Mouse (Mus musculus): ENCODE measurements around the gene Naif1.
"Not testable (repeated sequence)": the region's sequence is repeated elsewhere in the genome, so short reads cannot be mapped to it uniquely, and the experiment has no call there.

Gene Naif1

DNA sequence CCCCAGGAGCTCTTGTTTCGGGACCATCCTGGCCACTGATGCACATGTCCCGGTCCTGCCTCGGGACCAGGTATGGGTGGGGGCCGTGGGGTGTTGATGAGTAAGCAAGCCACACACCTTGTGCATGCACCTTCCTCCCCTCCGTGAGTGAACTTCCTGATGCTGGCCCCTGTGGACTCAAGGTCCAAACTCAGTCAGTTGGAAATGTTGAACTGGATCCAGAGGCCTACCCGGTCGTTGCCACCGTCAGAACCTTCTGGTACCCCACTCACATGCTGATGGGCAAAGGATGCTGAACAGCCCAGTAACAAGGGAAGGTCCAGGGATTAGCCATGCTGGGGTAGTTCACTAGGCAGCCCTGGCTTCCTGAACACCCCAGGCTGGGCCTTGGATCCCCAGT, 32.1 kb downstream of the Naif1 start:
- no peak for TF ChIP-seq CTCF (conservative IDR thresholded peaks at IDR 0.05; ENCODE audit: low read length)
- TF ChIP-seq NANOG (IDR thresholded peaks at IDR 0.05; ENCODE audit: borderline replicate concordance, low read length): no peak
- TF ChIP-seq POU5F1 (IDR thresholded peaks at IDR 0.05; ENCODE audit: borderline replicate concordance, low read length): no peak

GRCm38 (mm10) chr2:32483179-32483875, 33.1 kb downstream of the Naif1 start:
- Histone ChIP-seq H3K36me3 (ENCODE audit: insufficient read depth, low read length) (peaks cover 3% of the 10 kb centered on the region; the same call in 1 of the 2 replicates), H3K4me3 (replicated peaks; ENCODE audit: low read length) (no peak overlapping the region), H3K27me3 (ENCODE audit: insufficient read depth, low read length) (no peaks in the 10 kb centered on the region), H3K9me3 (ENCODE audit: low read length) (peaks cover 22% of the 10 kb centered on the region), H3K4me1 (replicated peaks; ENCODE audit: low read depth, low read length) (peaks cover 16% of the 10 kb centered on the region)
- TF ChIP-seq CTCF (conservative IDR thresholded peaks at IDR 0.05; ENCODE audit: low read length): peak; percentile 42
- TF ChIP-seq NANOG (IDR thresholded peaks at IDR 0.05; ENCODE audit: borderline replicate concordance, low read length): no peak

More for the DNA sequence above, 32.1 kb downstream of the Naif1 start:
- Histone ChIP-seq H3K27me3 (ENCODE audit: insufficient read depth, low read length) (no peaks in the 10 kb centered on the region), H3K36me3 (ENCODE audit: insufficient read depth, low read length) (peaks cover 3% of the 10 kb centered on the region; the same call in 1 of the 2 replicates), H3K4me1 (replicated peaks; ENCODE audit: low read depth, low read length) (peaks cover 16% of the 10 kb centered on the region), H3K4me3 (replicated peaks; ENCODE audit: low read length) (no peak overlapping the region), H3K9me3 (ENCODE audit: low read length) (peaks cover 30% of the 10 kb centered on the region)

- Histone ChIP-seq H3K9me3 (ENCODE audit: low read length) (peaks cover 6% of the 10 kb centered on the region), H3K36me3 (ENCODE audit: insufficient read depth, low read length) (no peaks in the 10 kb centered on the region), H3K4me3 (replicated peaks; ENCODE audit: low read length) (no peak overlapping the region), H3K27me3 (ENCODE audit: insufficient read depth, low read length) (no peaks in the 10 kb centered on the region), H3K4me1 (replicated peaks; ENCODE audit: low read depth, low read length) (peaks cover 22% of the 10 kb centered on the region)
- no peak for TF ChIP-seq POU5F1 (IDR thresholded peaks at IDR 0.05; ENCODE audit: borderline replicate concordance, low read length)
- no peak for TF ChIP-seq NANOG (IDR thresholded peaks at IDR 0.05; ENCODE audit: borderline replicate concordance, low read length)
- no peak for TF ChIP-seq CTCF (conservative IDR thresholded peaks at IDR 0.05; ENCODE audit: low read length)
These were observed 34.7 kb downstream of the Naif1 start for GRCm38 (mm10) chr2:32484933-32485332.

GRCm38 (mm10) chr2:32485751-32486150, 35.5 kb downstream of the Naif1 start:
- TF ChIP-seq CTCF (conservative IDR thresholded peaks at IDR 0.05; ENCODE audit: low read length): no peak
- TF ChIP-seq NANOG (IDR thresholded peaks at IDR 0.05; ENCODE audit: borderline replicate concordance, low read length): no peak
- TF ChIP-seq POU5F1 (IDR thresholded peaks at IDR 0.05; ENCODE audit: borderline replicate concordance, low read length): no peak
- H3K36me3 ChIP-seq (ENCODE audit: insufficient read depth, low read length): no peaks in the 10 kb centered on the region
- peaks cover 22% of the 10 kb centered on the region for H3K4me1 ChIP-seq (replicated peaks; ENCODE audit: low read depth, low read length)
- no peak overlapping the region for H3K4me3 ChIP-seq (replicated peaks; ENCODE audit: low read length)
- H3K9me3 ChIP-seq (ENCODE audit: low read length): no peaks in the 10 kb centered on the region
- no peaks in the 10 kb centered on the region for H3K27me3 ChIP-seq (ENCODE audit: insufficient read depth, low read length)

DNA sequence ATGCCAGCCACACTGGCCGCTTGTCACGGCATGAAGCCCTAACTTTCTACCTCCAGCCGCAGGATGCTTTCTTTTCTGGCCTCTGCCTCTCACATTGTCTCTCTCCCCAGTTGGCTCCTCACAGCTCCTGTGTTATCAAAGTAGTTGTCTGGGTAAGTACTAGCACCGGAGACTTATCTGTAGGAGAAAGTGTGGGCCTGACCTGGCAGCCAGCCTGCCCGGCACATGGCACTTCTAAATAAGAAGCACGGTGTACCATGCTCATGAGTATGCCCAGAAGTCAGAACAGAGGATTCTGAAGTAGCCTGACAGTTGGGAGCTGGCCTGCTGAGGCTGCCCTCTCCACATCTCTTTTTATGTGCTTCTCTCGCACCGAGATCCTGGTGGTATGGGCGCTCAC, 35.9 kb downstream of the Naif1 start:
- TF ChIP-seq NANOG (IDR thresholded peaks at IDR 0.05; ENCODE audit: borderline replicate concordance, low read length) (no peak), CTCF (conservative IDR thresholded peaks at IDR 0.05; ENCODE audit: low read length) (no peak), POU5F1 (IDR thresholded peaks at IDR 0.05; ENCODE audit: borderline replicate concordance, low read length) (no peak)
- no peaks in the 10 kb centered on the region for H3K27me3 ChIP-seq (ENCODE audit: insufficient read depth, low read length)

DNA sequence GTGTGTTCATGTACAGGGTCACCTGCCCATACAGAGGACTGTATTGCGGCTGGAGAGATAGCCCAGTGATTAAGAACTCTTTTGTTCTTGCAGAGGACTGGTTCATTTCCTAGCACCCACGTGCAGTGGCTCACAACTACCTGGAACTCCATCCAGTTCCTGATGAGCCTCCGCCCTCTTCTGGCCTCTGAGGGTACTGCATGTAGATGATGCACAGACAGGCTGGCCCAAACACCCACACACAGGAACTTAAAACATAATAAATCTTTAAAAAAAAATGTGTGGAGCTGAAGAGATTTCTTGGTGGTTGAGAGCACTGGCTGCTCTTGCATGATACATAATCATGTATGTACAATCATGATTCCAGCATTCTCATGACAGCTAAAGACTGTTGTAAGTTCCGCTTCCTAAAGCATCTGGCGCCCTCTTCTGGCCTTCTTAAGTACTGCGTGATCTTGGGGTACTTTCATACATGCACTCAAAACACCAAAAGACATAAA, 36.9 kb downstream of the Naif1 start:
- Histone ChIP-seq H3K36me3 (ENCODE audit: insufficient read depth, low read length) (no peaks in the 10 kb centered on the region), H3K4me3 (replicated peaks; ENCODE audit: low read length) (no peak overlapping the region), H3K4me1 (replicated peaks; ENCODE audit: low read depth, low read length) (peaks cover 28% of the 10 kb centered on the region), H3K9me3 (ENCODE audit: low read length) (no peaks in the 10 kb centered on the region), H3K27me3 (ENCODE audit: insufficient read depth, low read length) (no peaks in the 10 kb centered on the region)
- no peak for TF ChIP-seq POU5F1 (IDR thresholded peaks at IDR 0.05; ENCODE audit: borderline replicate concordance, low read length)
- peak; percentile 68 for TF ChIP-seq CTCF (conservative IDR thresholded peaks at IDR 0.05; ENCODE audit: low read length)

More for the DNA sequence above, 35.9 kb downstream of the Naif1 start:
- no peaks in the 10 kb centered on the region for H3K36me3 ChIP-seq (ENCODE audit: insufficient read depth, low read length)
- peaks cover 22% of the 10 kb centered on the region for H3K4me1 ChIP-seq (replicated peaks; ENCODE audit: low read depth, low read length)
- no peak overlapping the region for H3K4me3 ChIP-seq (replicated peaks; ENCODE audit: low read length)
- no peaks in the 10 kb centered on the region for H3K9me3 ChIP-seq (ENCODE audit: low read length)

- Histone ChIP-seq H3K4me3 (replicated peaks; ENCODE audit: low read length) (peak overlapping the region; percentile 51), H3K36me3 (ENCODE audit: insufficient read depth, low read length) (no peaks in the 10 kb centered on the region), H3K4me1 (replicated peaks; ENCODE audit: low read depth, low read length) (peaks cover 43% of the 10 kb centered on the region), H3K9me3 (ENCODE audit: low read length) (no peaks in the 10 kb centered on the region), H3K27me3 (ENCODE audit: insufficient read depth, low read length) (no peaks in the 10 kb centered on the region)
- TF ChIP-seq POU5F1 (IDR thresholded peaks at IDR 0.05; ENCODE audit: borderline replicate concordance, low read length) (no peak), CTCF (conservative IDR thresholded peaks at IDR 0.05; ENCODE audit: low read length) (peak; percentile 75), NANOG (IDR thresholded peaks at IDR 0.05; ENCODE audit: borderline replicate concordance, low read length) (no peak)
These were observed 38.4 kb downstream of the Naif1 start for GRCm38 (mm10) chr2:32488679-32489078.

DNA sequence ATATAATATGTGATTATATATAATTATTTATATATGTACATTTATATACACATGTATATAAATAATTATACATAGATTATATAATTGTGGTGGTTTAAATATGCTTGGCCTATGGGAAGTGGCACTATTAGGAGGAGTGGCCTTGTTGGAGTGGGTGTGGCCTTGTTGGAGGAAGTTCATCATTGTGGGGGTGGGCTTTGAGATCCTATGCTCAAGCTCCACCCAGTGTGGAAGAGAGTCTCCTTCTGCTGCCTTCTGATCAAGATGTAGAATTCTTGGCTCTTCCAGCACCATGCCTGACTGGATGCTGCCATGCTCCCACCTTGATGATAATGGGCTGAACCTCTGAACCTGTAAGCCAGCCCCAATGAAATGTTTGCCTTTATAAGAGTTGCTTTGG, 40.5 kb downstream of the Naif1 start:
- H3K27me3 ChIP-seq (ENCODE audit: insufficient read depth, low read length); H3K36me3 ChIP-seq (ENCODE audit: insufficient read depth, low read length); H3K4me3 ChIP-seq (replicated peaks; ENCODE audit: low read length); H3K9me3 ChIP-seq (ENCODE audit: low read length): not testable (repeated sequence)
- H3K4me1 ChIP-seq (replicated peaks; ENCODE audit: low read depth, low read length): peaks cover 51% of the 10 kb centered on the region

DNA sequence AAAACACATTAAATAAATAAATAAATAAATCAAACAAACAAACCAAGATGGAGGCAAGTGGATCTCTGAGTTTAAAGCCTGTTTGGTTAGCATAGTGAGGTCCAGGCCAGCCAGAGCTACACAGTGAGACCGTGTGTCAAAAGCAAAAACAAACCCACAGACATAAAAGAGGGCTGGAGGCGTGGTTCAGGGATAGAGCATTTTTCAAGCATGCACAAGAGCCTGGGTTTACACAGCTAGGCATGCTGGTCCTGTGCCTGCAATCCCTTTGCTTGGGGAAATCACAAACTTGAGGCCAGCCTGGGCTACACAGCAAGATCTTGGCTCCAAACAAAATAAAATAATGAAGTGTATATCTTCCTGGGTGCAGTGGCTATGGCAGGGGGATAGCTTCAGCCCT, 42.4 kb downstream of the Naif1 start:
- peaks cover 5% of the 10 kb centered on the region; the same call in 1 of the 2 replicates for H3K27me3 ChIP-seq (ENCODE audit: insufficient read depth, low read length)
- no peaks in the 10 kb centered on the region for H3K36me3 ChIP-seq (ENCODE audit: insufficient read depth, low read length)
- H3K4me3 ChIP-seq (replicated peaks; ENCODE audit: low read length): no peak overlapping the region; the same call in 1 of the 2 replicates
- TF ChIP-seq CTCF (conservative IDR thresholded peaks at IDR 0.05; ENCODE audit: low read length) (no peak), POU5F1 (IDR thresholded peaks at IDR 0.05; ENCODE audit: borderline replicate concordance, low read length) (no peak), NANOG (IDR thresholded peaks at IDR 0.05; ENCODE audit: borderline replicate concordance, low read length) (no peak)
- H3K9me3 ChIP-seq (ENCODE audit: low read length): no peaks in the 10 kb centered on the region
- peaks cover 58% of the 10 kb centered on the region for H3K4me1 ChIP-seq (replicated peaks; ENCODE audit: low read depth, low read length)

Measured in E14TG2a.4 (cell line).